Mouse (Mus musculus) hindbrain, embryonic 14.5 days (tissue): ENCODE measurements around the gene Ntrk3. TPM values are rescaled to one million over a fixed set of nuclear protein-coding genes. Genes with fewer than 3 reads are reported as not detected.

Experiments
- ATAC-seq: fragments of 200-750 bp; cut with Nextera tagmentation; 2 replicates; pipeline ENCODE4 v1.8.0; 2017; ENCODE audit warnings: moderate number of reproducible peaks, mild to moderate bottlenecking, moderate TSS enrichment, moderate library complexity; ENCODE audit not compliant: low FRiP score
- DNase-seq: peaks from one replicate; pipeline ENCODE4 v3.0.0-alpha.2; 2015; ENCODE audit warnings: low spot score
- H3K27ac ChIP-seq: fragments of 300-500 bp; sonication (generic); 2 replicates; pipeline ENCODE4 v1.5.1; 2014; ENCODE audit warnings: mild to moderate bottlenecking, moderate library complexity
- H3K27me3 ChIP-seq: fragments of 300-500 bp; sonication (generic); 2 replicates; pipeline ENCODE4 v1.6.1; 2014; ENCODE audit warnings: mild to moderate bottlenecking, low read length, mixed read lengths; ENCODE audit not compliant: control insufficient read depth, insufficient read depth
- H3K36me3 ChIP-seq: fragments of 300-500 bp; sonication (generic); replicated peaks from 2 replicates; pipeline ENCODE4 v1.6.1; 2014; ENCODE audit not compliant: control insufficient read depth, insufficient read depth
- H3K4me1 ChIP-seq: fragments of 300-500 bp; sonication (generic); replicated peaks from 2 replicates; pipeline ENCODE4 v1.6.1; 2014; ENCODE audit warnings: antibody characterized with exemption, low read length, mixed read lengths; ENCODE audit not compliant: control insufficient read depth, insufficient read depth
- H3K4me2 ChIP-seq: fragments of 300-500 bp; sonication (generic); replicated peaks from 2 replicates; pipeline ENCODE4 v1.6.1; 2014; ENCODE audit warnings: mild to moderate bottlenecking, moderate library complexity
- H3K4me3 ChIP-seq: fragments of 300-500 bp; sonication (generic); replicated peaks from 2 replicates; pipeline ENCODE4 v1.5.1; 2014; ENCODE audit warnings: mild to moderate bottlenecking, low read length
- H3K9ac ChIP-seq: fragments of 300-500 bp; sonication (generic); 2 replicates; pipeline ENCODE4 v1.6.1; 2014
- H3K9me3 ChIP-seq: fragments of 300-500 bp; sonication (generic); 2 replicates; pipeline ENCODE4 v1.6.1; 2016; ENCODE audit warnings: low read length; ENCODE audit not compliant: control insufficient read depth
- WGBS: fragments of 180-500 bp; shearing (Covaris S2); extraction: QIAGEN DNeasy Blood & Tissue Kit; methylation state at CpG from one replicate; pipeline ENCODE4 v1.1.7; 2014; 5-methylcytosine and 5-hydroxymethylcytosine counted together
- polyA plus RNA-seq: library from polyadenylated mRNA; unstranded; fragments of >200 nt; fragmentation: Nextera tagmentation; extraction: Ambion mirVana; gene quantifications from 2 replicates; pipeline ENCODE4 v1.2.1, GENCODE M21; 2014

Ntrk3 gene
- polyA plus RNA-seq, 1 experiment from 2014 or later, result 25.9 TPM

GRCm38 (mm10) chr7:78258151-78258550 is 479.7 kb downstream of the Ntrk3 start:
- H3K4me1 ChIP-seq, result no peaks in the 10 kb centered on the region
- no peak overlapping the region for H3K27ac ChIP-seq
- no peaks in the 10 kb centered on the region for H3K36me3 ChIP-seq
- no peaks in the 10 kb centered on the region for H3K9me3 ChIP-seq
- ATAC-seq, result no peak
- DNase-seq, result no peak
- no peak overlapping the region for H3K4me2 ChIP-seq
- 49% methylated on average over 4 of the region's 4 CpGs for WGBS
- H3K27me3 ChIP-seq, result no peaks in the 10 kb centered on the region
- no peak overlapping the region for H3K4me3 ChIP-seq
- no peak overlapping the region for H3K9ac ChIP-seq

- DNase-seq (no peak), ATAC-seq (peak; percentile 62; the same call in 1 of the 2 replicates)
- WGBS, result 56% methylated on average over 3 of the region's 3 CpGs
These were observed 483.9 kb downstream of the Ntrk3 start for GRCm38 (mm10) chr7:78253777-78254385.

GRCm38 (mm10) chr7:78248119-78248642 is 489.6 kb downstream of the Ntrk3 start:
- WGBS, result 79% methylated on average over 5 of the region's 5 CpGs

More at GRCm38 (mm10) chr7:78253777-78254385, 483.9 kb downstream of the Ntrk3 start:
- H3K27ac ChIP-seq, result peak overlapping the region; percentile 32; the same call in 1 of the 2 replicates
- H3K27me3 ChIP-seq, result no peaks in the 10 kb centered on the region
- no peak overlapping the region for H3K9ac ChIP-seq
- no peaks in the 10 kb centered on the region for H3K9me3 ChIP-seq
- H3K4me3 ChIP-seq, result no peak overlapping the region
- no peak overlapping the region for H3K4me2 ChIP-seq
- H3K4me1 ChIP-seq, result no peaks in the 10 kb centered on the region
- H3K36me3 ChIP-seq, result no peaks in the 10 kb centered on the region

GRCm38 (mm10) chr7:78239012-78239411 is 498.8 kb downstream of the Ntrk3 start:
- no peaks in the 10 kb centered on the region for H3K27me3 ChIP-seq
- DNase-seq (no peak), ATAC-seq (no peak)
- H3K9me3 ChIP-seq, result no peaks in the 10 kb centered on the region
- H3K4me3 ChIP-seq, result no peak overlapping the region
- no peak overlapping the region for H3K27ac ChIP-seq
- WGBS, result 61% methylated on average over 2 of the region's 2 CpGs
- no peaks in the 10 kb centered on the region for H3K36me3 ChIP-seq
- H3K4me2 ChIP-seq, result no peak overlapping the region
- H3K9ac ChIP-seq, result no peak overlapping the region
- no peaks in the 10 kb centered on the region for H3K4me1 ChIP-seq

More at GRCm38 (mm10) chr7:78248119-78248642, 489.6 kb downstream of the Ntrk3 start:
- Histone ChIP-seq H3K9ac (no peak overlapping the region), H3K4me1 (no peaks in the 10 kb centered on the region), H3K36me3 (0 out of 2 replicates have a peak, but pooled peaks cover 5% of the 10 kb centered on the region), H3K27ac (no peak overlapping the region), H3K27me3 (no peaks in the 10 kb centered on the region), H3K9me3 (no peaks in the 10 kb centered on the region), H3K4me2 (no peak overlapping the region), H3K4me3 (no peak overlapping the region)
- DNase-seq (no peak), ATAC-seq (no peak)

- Histone ChIP-seq H3K36me3 (no peaks in the 10 kb centered on the region), H3K9ac (no peak overlapping the region), H3K4me2 (no peak overlapping the region), H3K4me1 (peaks cover 8% of the 10 kb centered on the region; the same call in 1 of the 2 replicates), H3K9me3 (no peaks in the 10 kb centered on the region), H3K4me3 (no peak overlapping the region), H3K27me3 (no peaks in the 10 kb centered on the region), H3K27ac (0 out of 2 replicates have a peak overlapping the region, but pooled peaks have one; percentile 28)
- DNase-seq (no peak), ATAC-seq (no peak; the same call in 1 of the 2 replicates)
- 46% methylated on average over 6 of the region's 6 CpGs for WGBS
These were observed 516.1 kb downstream of the Ntrk3 start for GRCm38 (mm10) chr7:78221668-78222067.

- Histone ChIP-seq H3K4me3 (no peak overlapping the region), H3K36me3 (no peaks in the 10 kb centered on the region), H3K27me3 (no peaks in the 10 kb centered on the region), H3K9ac (no peak overlapping the region), H3K4me2 (no peak overlapping the region), H3K4me1 (peaks cover 8% of the 10 kb centered on the region; the same call in 1 of the 2 replicates), H3K9me3 (no peaks in the 10 kb centered on the region), H3K27ac (no peak overlapping the region)
- no peak for DNase-seq
- 73% methylated on average over 4 of the region's 4 CpGs for WGBS
- ATAC-seq, result no peak
These were observed 516.9 kb downstream of the Ntrk3 start for GRCm38 (mm10) chr7:78220949-78221348.

GRCm38 (mm10) chr7:78190931-78191653 is 546.7 kb downstream of the Ntrk3 start:
- DNase-seq (peak; percentile 73), ATAC-seq (peak; percentile 92)
- Histone ChIP-seq H3K27me3 (no peaks in the 10 kb centered on the region), H3K9me3 (no peaks in the 10 kb centered on the region), H3K4me2 (peak overlapping the region; percentile 27), H3K27ac (peak overlapping the region; percentile 46), H3K4me3 (no peak overlapping the region), H3K36me3 (no peaks in the 10 kb centered on the region), H3K4me1 (peaks cover 11% of the 10 kb centered on the region), H3K9ac (no peak overlapping the region)
- 18% methylated on average over 17 of the region's 17 CpGs for WGBS

GRCm38 (mm10) chr7:78185578-78185977 is 552.2 kb downstream of the Ntrk3 start:
- no peaks in the 10 kb centered on the region for H3K9me3 ChIP-seq
- no peak overlapping the region for H3K4me2 ChIP-seq
- no peaks in the 10 kb centered on the region for H3K36me3 ChIP-seq
- no peak overlapping the region for H3K9ac ChIP-seq
- 58% methylated on average over 4 of the region's 4 CpGs for WGBS
- no peaks in the 10 kb centered on the region for H3K27me3 ChIP-seq
- H3K4me3 ChIP-seq, result no peak overlapping the region
- DNase-seq (no peak), ATAC-seq (no peak)
- no peak overlapping the region for H3K27ac ChIP-seq
- peaks cover under 1% of the 10 kb centered on the region; the same call in 1 of the 2 replicates for H3K4me1 ChIP-seq

GRCm38 (mm10) chr7:78183396-78183795 is 554.4 kb downstream of the Ntrk3 start:
- H3K4me3 ChIP-seq, result no peak overlapping the region
- no peak overlapping the region for H3K27ac ChIP-seq
- no peak overlapping the region for H3K4me2 ChIP-seq
- H3K9ac ChIP-seq, result no peak overlapping the region
- WGBS, result 14% methylated on average over 1 of the region's 1 CpGs
- no peaks in the 10 kb centered on the region for H3K4me1 ChIP-seq
- H3K9me3 ChIP-seq, result no peaks in the 10 kb centered on the region
- no peaks in the 10 kb centered on the region for H3K27me3 ChIP-seq
- H3K36me3 ChIP-seq, result no peaks in the 10 kb centered on the region
- DNase-seq (no peak), ATAC-seq (no peak)
